Mouse (Mus musculus) stomach, postnatal 0 days (tissue): ENCODE data around the gene Dpp9. TPM values are rescaled to one million over a fixed set of nuclear protein-coding genes. Genes with fewer than 3 reads are reported as not detected.

Experiments
- ATAC-seq: fragments of 200-750 bp; cut with Nextera tagmentation; 2 replicates; pipeline ENCODE4 v1.8.0; 2017; ENCODE audit not compliant: low FRiP score, low TSS enrichment
- DNase-seq: peaks from one replicate; pipeline ENCODE4 v3.0.0-alpha.2; 2016; ENCODE audit warnings: low spot score
- H3K27ac ChIP-seq: fragments of 300-500 bp; sonication (generic); replicated peaks from 2 replicates; pipeline ENCODE4 v1.5.1; 2014; ENCODE audit warnings: mild to moderate bottlenecking, control low read depth
- H3K27me3 ChIP-seq: fragments of 300-500 bp; sonication (generic); 2 replicates; pipeline ENCODE4 v1.6.1; 2014; ENCODE audit warnings: low read length; ENCODE audit not compliant: control insufficient read depth, insufficient read depth
- H3K36me3 ChIP-seq: fragments of 300-500 bp; sonication (generic); 2 replicates; pipeline ENCODE4 v1.6.1; 2014; ENCODE audit warnings: low read length, mixed read lengths; ENCODE audit not compliant: control insufficient read depth, insufficient read depth
- H3K4me1 ChIP-seq: fragments of 300-500 bp; sonication (generic); replicated peaks from 2 replicates; pipeline ENCODE4 v1.6.1; 2014; ENCODE audit warnings: antibody characterized with exemption; ENCODE audit not compliant: control insufficient read depth, insufficient read depth
- H3K4me2 ChIP-seq: fragments of 300-500 bp; sonication (generic); replicated peaks from 2 replicates; pipeline ENCODE4 v1.6.1; 2014; ENCODE audit warnings: low read depth, mild to moderate bottlenecking, control low read depth, moderate library complexity
- H3K4me3 ChIP-seq: fragments of 300-500 bp; sonication (generic); 2 replicates; pipeline ENCODE4 v1.5.1; 2014; ENCODE audit warnings: low read depth, low read length, control low read depth
- H3K9ac ChIP-seq: fragments of 300-500 bp; sonication (generic); 2 replicates; pipeline ENCODE4 v1.6.1; 2014; ENCODE audit warnings: mild to moderate bottlenecking, low read length, control low read depth, mixed read lengths
- H3K9me3 ChIP-seq: fragments of 300-500 bp; sonication (generic); 2 replicates; pipeline ENCODE4 v1.6.1; 2016; ENCODE audit warnings: low read length; ENCODE audit not compliant: control insufficient read depth
- CTCF ChIP-seq: IDR thresholded peaks from 2 replicates; pipeline ENCODE4 v1.5.1; 2016; ENCODE audit warnings: antibody characterized with exemption, low read depth, mild to moderate bottlenecking, moderate library complexity
- EP300 ChIP-seq: optimal IDR thresholded peaks from 2 replicates; pipeline ENCODE3; 2016; ENCODE audit warnings: antibody characterized with exemption
- WGBS: fragments of 180-500 bp; shearing (Covaris S2); extraction: QIAGEN DNeasy Blood & Tissue Kit; methylation state at CpG from one replicate; pipeline ENCODE4 v1.1.7; 2014; 5-methylcytosine and 5-hydroxymethylcytosine counted together
- polyA plus RNA-seq: library from polyadenylated mRNA; unstranded; fragments of >200 nt; fragmentation: Nextera tagmentation; extraction: Ambion mirVana; gene quantifications from 2 replicates; pipeline ENCODE4 v1.2.1, GENCODE M21; 2015

The Dpp9 gene
- polyA plus RNA-seq, 1 experiment from 2014 or later: 13.8 TPM

DNA sequence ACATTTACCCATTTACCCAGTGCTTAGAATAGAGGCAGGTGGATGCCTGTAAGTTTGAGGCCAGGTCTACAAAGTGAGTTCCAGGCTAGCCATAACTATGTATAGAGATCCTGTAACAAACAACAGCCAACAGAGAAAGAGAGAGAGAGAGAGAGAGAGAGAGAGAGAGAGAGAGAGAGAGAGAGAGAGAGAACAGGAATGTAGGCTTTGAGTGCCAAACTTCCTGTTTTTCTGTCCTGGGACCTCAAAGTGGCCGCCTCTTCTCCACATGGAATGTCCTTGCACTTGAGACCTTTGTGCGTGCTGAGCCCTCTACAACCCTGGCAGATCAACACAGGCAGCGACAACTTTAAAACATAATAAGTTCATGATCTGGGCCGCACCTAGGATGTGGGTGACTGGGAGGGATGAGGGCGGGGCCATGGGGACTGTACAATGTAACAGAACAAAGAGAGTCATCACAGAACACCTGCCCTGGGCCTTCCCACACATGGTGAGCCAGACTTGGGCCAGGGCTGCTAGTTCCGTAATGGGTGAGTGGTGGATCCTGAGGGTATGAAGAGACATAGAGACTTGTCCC lies 55.1 kb downstream of the Dpp9 start:
- ATAC-seq: peak; percentile 61
- TF ChIP-seq CTCF: no peak
- TF ChIP-seq EP300: no peak
- Histone ChIP-seq H3K9ac (no peak overlapping the region), H3K27me3 (no peaks in the 10 kb centered on the region), H3K36me3 (no peaks in the 10 kb centered on the region), H3K4me1 (peaks cover 10% of the 10 kb centered on the region; the same call in 1 of the 2 replicates), H3K27ac (no peak overlapping the region), H3K4me2 (peak overlapping the region; percentile 72), H3K4me3 (no peak overlapping the region), H3K9me3 (no peaks in the 10 kb centered on the region)
- peak; percentile 80 for DNase-seq
- WGBS: 50% methylated on average over 6 of the region's 6 CpGs

DNA sequence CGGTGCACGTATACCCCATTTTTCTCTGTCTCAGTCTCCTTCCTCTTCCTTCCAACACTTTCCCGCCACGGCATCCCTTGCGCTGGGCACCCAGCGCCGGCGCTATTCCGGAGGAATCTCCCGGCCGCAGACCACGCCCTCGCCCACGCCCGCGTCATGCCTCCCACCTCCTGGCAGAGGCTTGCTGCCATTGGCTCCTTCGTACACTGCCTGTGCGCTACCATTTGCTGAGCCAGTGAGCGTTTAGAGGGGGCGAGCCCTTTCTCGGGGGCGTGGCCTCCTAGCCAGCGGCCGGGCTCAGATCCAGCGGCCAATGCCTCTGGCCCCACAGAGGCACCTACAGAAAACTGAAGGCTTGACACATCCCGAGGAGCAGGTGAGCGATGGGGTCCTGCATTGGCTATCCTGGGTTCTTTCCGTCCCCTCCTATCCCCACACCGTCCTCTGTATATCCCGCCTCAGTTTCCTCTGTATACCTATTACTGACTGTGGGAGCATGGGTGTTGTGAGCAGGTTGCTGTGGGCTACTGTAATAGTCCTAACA lies 56.4 kb downstream of the Dpp9 start, which contains the start of gene Tnfaip8l1:
Tnfaip8l1 (plus strand) TSS at position 247 of the 544 bp plus-strand sequence.
- 0 out of 2 replicates have a peak, but pooled peaks cover 2% of the 10 kb centered on the region for H3K27me3 ChIP-seq
- no peak for TF ChIP-seq EP300
- peak; percentile 23 for TF ChIP-seq CTCF
- peak within 1 kb of the TSS; percentile 35; the same call in 1 of the 2 replicates for H3K27ac ChIP-seq
- no peaks in the 10 kb centered on the region for H3K9me3 ChIP-seq
- no peaks in the 10 kb centered on the region for H3K36me3 ChIP-seq
- peak within 1 kb of the TSS; percentile 38; the same call in 1 of the 2 replicates for H3K9ac ChIP-seq
- H3K4me1 ChIP-seq: peaks cover 10% of the 10 kb centered on the region; the same call in 1 of the 2 replicates
- DNase-seq (peak; percentile 96), ATAC-seq (peak; percentile 96)
- peak within 1 kb of the TSS; percentile 37 for H3K4me3 ChIP-seq
- 1% methylated on average over 30 of the region's 30 CpGs for WGBS
- peak within 1 kb of the TSS; percentile 72 for H3K4me2 ChIP-seq

DNA sequence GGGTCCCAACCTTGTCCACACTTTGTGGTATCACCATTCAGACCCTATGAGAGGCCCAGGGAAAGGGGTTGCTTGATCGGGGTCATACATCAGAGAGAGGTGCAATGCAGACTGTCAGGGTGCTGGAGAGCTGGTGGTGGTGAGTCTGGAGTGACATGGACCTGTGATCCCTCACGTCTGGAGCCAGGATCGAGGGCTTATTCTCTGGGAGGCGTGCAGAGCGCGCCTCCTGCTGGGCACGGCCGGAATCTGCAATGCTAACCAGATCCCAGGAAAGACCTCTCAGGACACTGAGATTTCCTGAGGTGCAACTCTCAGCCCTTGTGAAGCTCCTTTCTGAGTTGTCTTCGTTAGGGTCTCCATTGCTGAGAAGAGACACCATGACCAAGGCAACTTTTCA lies 59.0 kb downstream of the Dpp9 start:
- H3K4me2 ChIP-seq: no peak overlapping the region
- no peaks in the 10 kb centered on the region for H3K36me3 ChIP-seq
- DNase-seq (peak; percentile 75), ATAC-seq (no peak)
- no peak overlapping the region for H3K27ac ChIP-seq
- 6% methylated on average over 9 of the region's 9 CpGs for WGBS
- no peak overlapping the region for H3K9ac ChIP-seq
- H3K4me3 ChIP-seq: no peak overlapping the region
- H3K4me1 ChIP-seq: peaks cover 8% of the 10 kb centered on the region; the same call in 1 of the 2 replicates
- H3K9me3 ChIP-seq: no peaks in the 10 kb centered on the region
- H3K27me3 ChIP-seq: 0 out of 2 replicates have a peak, but pooled peaks cover 2% of the 10 kb centered on the region
- peak; percentile 93 for TF ChIP-seq CTCF
- TF ChIP-seq EP300: no peak

DNA sequence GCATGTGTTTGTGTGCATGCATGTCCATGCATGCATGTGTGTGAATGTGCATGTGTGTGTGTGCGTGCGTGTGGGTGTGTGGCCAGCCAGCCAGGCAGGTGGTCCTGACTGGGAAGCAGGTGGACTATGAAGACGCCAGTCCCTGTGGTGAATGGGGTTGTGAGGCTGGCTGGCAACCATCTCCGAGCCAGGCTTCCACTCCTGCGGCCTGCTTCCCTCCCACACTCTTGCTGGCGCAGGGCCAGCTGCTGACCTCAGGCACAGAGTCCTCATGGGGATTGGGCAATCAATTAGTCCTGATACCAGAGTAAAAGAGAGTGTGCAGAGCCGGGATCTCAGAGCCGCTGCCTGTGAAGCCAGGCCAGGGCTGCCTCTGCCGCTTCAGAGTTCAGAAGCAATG lies 65.1 kb downstream of the Dpp9 start:
- no peak overlapping the region for H3K27ac ChIP-seq
- 0 out of 2 replicates have a peak, but pooled peaks cover 2% of the 10 kb centered on the region for H3K27me3 ChIP-seq
- no peaks in the 10 kb centered on the region for H3K9me3 ChIP-seq
- 28% methylated on average over 9 of the region's 9 CpGs for WGBS
- H3K4me2 ChIP-seq: no peak overlapping the region
- H3K4me1 ChIP-seq: no peaks in the 10 kb centered on the region
- DNase-seq: peak; percentile 83
- H3K36me3 ChIP-seq: no peaks in the 10 kb centered on the region
- H3K9ac ChIP-seq: no peak overlapping the region
- TF ChIP-seq CTCF: no peak
- no peak for TF ChIP-seq EP300
- peak; percentile 68 for ATAC-seq
- H3K4me3 ChIP-seq: no peak overlapping the region

DNA sequence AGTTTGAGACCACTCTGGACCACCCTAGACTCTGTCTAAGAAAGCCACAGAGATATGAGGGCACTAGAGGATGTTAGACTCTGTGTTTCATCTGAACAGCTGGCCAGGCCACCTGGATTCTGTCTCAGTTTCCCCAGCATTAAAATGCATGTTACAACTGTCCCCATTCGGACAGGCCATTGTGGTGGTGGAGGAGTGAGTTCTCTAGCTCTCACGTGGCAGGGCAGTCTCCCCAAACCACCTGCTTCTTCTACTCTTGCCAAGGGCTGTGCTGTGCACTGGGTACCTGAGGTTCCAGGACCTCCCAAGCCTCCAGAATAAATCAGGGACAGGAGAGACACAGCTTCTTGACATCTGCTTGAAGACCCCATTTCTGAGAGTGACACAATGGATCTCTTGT lies 68.8 kb downstream of the Dpp9 start:
- Histone ChIP-seq H3K36me3 (no peaks in the 10 kb centered on the region), H3K9me3 (no peaks in the 10 kb centered on the region), H3K4me1 (no peaks in the 10 kb centered on the region), H3K9ac (no peak overlapping the region), H3K4me3 (no peak overlapping the region), H3K4me2 (no peak overlapping the region), H3K27me3 (no peaks in the 10 kb centered on the region; the same call in 1 of the 2 replicates), H3K27ac (no peak overlapping the region)
- 44% methylated on average over 2 of the region's 2 CpGs for WGBS
- DNase-seq (no peak), ATAC-seq (no peak)
- TF ChIP-seq EP300 (no peak), CTCF (no peak)
